Mouse (Mus musculus) frontal cortex, postnatal 36 days (tissue): Measurements from ENCODE around the gene Bcdin3d.

ENCODE experiments used
- DNase-seq, 2 experiments: peaks; one replicate each; pipeline ENCODE4 v3.0.0; 2022; ENCODE audit warnings: low spot score in 2 of 2

Gene Bcdin3d

GRCm38 (mm10) chr15:99440112-99440815 is 34.3 kb downstream of the Bcdin3d start:
- DNase-seq, result no peak

GRCm38 (mm10) chr15:99438966-99439698 is 35.4 kb downstream of the Bcdin3d start:
- no peak for DNase-seq

- DNase-seq, result no peak
Observed at GRCm38 (mm10) chr15:99433913-99434312, 40.6 kb downstream of the Bcdin3d start.

- no peak for DNase-seq
Observed at GRCm38 (mm10) chr15:99433081-99433718, 41.3 kb downstream of the Bcdin3d start.

GRCm38 (mm10) chr15:99431967-99432366 is 42.6 kb downstream of the Bcdin3d start:
- DNase-seq, result no peak

- DNase-seq, result no peak
Observed at GRCm38 (mm10) chr15:99431504-99431903, 43.0 kb downstream of the Bcdin3d start.

- no peak for DNase-seq
Observed at GRCm38 (mm10) chr15:99431063-99431462, 43.5 kb downstream of the Bcdin3d start.

GRCm38 (mm10) chr15:99430394-99430793 is 44.1 kb downstream of the Bcdin3d start:
- no peak for DNase-seq

GRCm38 (mm10) chr15:99423884-99424283 is 50.6 kb downstream of the Bcdin3d start:
- DNase-seq, result no peak

- no peak for DNase-seq
Observed at GRCm38 (mm10) chr15:99423131-99423530, 51.4 kb downstream of the Bcdin3d start.

- DNase-seq, result no peak
Observed at GRCm38 (mm10) chr15:99422551-99422950, 52.0 kb downstream of the Bcdin3d start.

- DNase-seq, result no peak
Observed at GRCm38 (mm10) chr15:99421676-99422075, 52.9 kb downstream of the Bcdin3d start.

- no peak for DNase-seq
Observed at GRCm38 (mm10) chr15:99421152-99421551, 53.4 kb downstream of the Bcdin3d start.

- DNase-seq, result no peak
Observed at GRCm38 (mm10) chr15:99420521-99421014, 54.0 kb downstream of the Bcdin3d start.

GRCm38 (mm10) chr15:99420101-99420500 is 54.4 kb downstream of the Bcdin3d start:
- DNase-seq, result no peak
